Mouse (Mus musculus): ENCODE measurements at regions not wholly inside any gene's neighbourhood (a gene's known extent, or its start where the extent isn't known, plus 50 kb on each side); places are given as distances from the start of the nearest gene placed in this dataset.

GRCm38 (mm10) chr10:23611183-23611582 is 175.9 kb downstream of the Rps12 start:
- in situ Hi-C loops (cut with MboI, MseI): no loop called here

GRCm38 (mm10) chr10:23610485-23610884 is 176.6 kb downstream of the Rps12 start:
- in situ Hi-C loops (cut with MboI, MseI): no loop called here

- in situ Hi-C loops (cut with MboI, MseI): no loop called here
These were observed 177.0 kb downstream of the Rps12 start for GRCm38 (mm10) chr10:23610046-23610445.

- in situ Hi-C loops (cut with MboI, MseI): no loop called here
These were observed 177.7 kb downstream of the Rps12 start for GRCm38 (mm10) chr10:23609270-23609914.

GRCm38 (mm10) chr10:23600701-23601100 is 186.4 kb downstream of the Rps12 start:
- in situ Hi-C loops (cut with MboI, MseI): no loop called here

GRCm38 (mm10) chr10:23595541-23595940 is 191.5 kb downstream of the Rps12 start:
- in situ Hi-C loops (cut with MboI, MseI): no loop called here

GRCm38 (mm10) chr10:23580230-23580629 is 206.8 kb downstream of the Rps12 start:
- in situ Hi-C loops (cut with MboI, MseI): loop anchor here (5.0 kb wide), 1 partner anchor 77 kb away; no protein-coding TSS in a partner anchor

GRCm38 (mm10) chr10:23571013-23571412 is 216.1 kb downstream of the Rps12 start:
- in situ Hi-C loops (cut with MboI, MseI): no loop called here

- in situ Hi-C loops (cut with MboI, MseI): no loop called here
These were observed 217.7 kb downstream of the Rps12 start for GRCm38 (mm10) chr10:23569386-23569785.

GRCm38 (mm10) chr10:23562273-23562885 is 211.8 kb upstream of the Eya4 start:
- in situ Hi-C loops (cut with MboI, MseI): no loop called here

GRCm38 (mm10) chr10:23559980-23560658 is 209.5 kb upstream of the Eya4 start:
- in situ Hi-C loops (cut with MboI, MseI): no loop called here

GRCm38 (mm10) chr10:23557828-23558227 is 207.2 kb upstream of the Eya4 start:
- in situ Hi-C loops (cut with MboI, MseI): no loop called here

- in situ Hi-C loops (cut with MboI, MseI): no loop called here
These were observed 198.6 kb upstream of the Eya4 start for GRCm38 (mm10) chr10:23549207-23549606.

GRCm38 (mm10) chr10:23548322-23548721 is 197.7 kb upstream of the Eya4 start:
- in situ Hi-C loops (cut with MboI, MseI): no loop called here

- in situ Hi-C loops (cut with MboI, MseI): no loop called here
These were observed 192.1 kb upstream of the Eya4 start for GRCm38 (mm10) chr10:23542712-23543111.

GRCm38 (mm10) chr10:23541914-23542313 is 191.3 kb upstream of the Eya4 start:
- in situ Hi-C loops (cut with MboI, MseI): no loop called here

- in situ Hi-C loops (cut with MboI, MseI): no loop called here
These were observed 184.1 kb upstream of the Eya4 start for GRCm38 (mm10) chr10:23534636-23535035.

- in situ Hi-C loops (cut with MboI, MseI): no loop called here
These were observed 181.6 kb upstream of the Eya4 start for GRCm38 (mm10) chr10:23531964-23532758.

GRCm38 (mm10) chr10:23530715-23531114 is 180.1 kb upstream of the Eya4 start:
- in situ Hi-C loops (cut with MboI, MseI): no loop called here

GRCm38 (mm10) chr10:23526796-23527195 is 176.2 kb upstream of the Eya4 start:
- in situ Hi-C loops (cut with MboI, MseI): no loop called here

GRCm38 (mm10) chr10:23522664-23523063 is 172.1 kb upstream of the Eya4 start:
- in situ Hi-C loops (cut with MboI, MseI): no loop called here

GRCm38 (mm10) chr10:23493647-23494046 is 143.1 kb upstream of the Eya4 start:
- in situ Hi-C loops (cut with MboI, MseI): loop anchor here (10.0 kb wide), 1 partner anchor 279 kb away; no protein-coding TSS in a partner anchor
